Mouse (Mus musculus): ENCODE measurements around the gene Fam169b. TPM values are rescaled to one million over a fixed set of nuclear protein-coding genes. Genes with fewer than 3 reads are reported as not detected.

The Fam169b gene
- polyA plus RNA-seq, 2 experiments = 0.28 to 0.30 TPM

DNA sequence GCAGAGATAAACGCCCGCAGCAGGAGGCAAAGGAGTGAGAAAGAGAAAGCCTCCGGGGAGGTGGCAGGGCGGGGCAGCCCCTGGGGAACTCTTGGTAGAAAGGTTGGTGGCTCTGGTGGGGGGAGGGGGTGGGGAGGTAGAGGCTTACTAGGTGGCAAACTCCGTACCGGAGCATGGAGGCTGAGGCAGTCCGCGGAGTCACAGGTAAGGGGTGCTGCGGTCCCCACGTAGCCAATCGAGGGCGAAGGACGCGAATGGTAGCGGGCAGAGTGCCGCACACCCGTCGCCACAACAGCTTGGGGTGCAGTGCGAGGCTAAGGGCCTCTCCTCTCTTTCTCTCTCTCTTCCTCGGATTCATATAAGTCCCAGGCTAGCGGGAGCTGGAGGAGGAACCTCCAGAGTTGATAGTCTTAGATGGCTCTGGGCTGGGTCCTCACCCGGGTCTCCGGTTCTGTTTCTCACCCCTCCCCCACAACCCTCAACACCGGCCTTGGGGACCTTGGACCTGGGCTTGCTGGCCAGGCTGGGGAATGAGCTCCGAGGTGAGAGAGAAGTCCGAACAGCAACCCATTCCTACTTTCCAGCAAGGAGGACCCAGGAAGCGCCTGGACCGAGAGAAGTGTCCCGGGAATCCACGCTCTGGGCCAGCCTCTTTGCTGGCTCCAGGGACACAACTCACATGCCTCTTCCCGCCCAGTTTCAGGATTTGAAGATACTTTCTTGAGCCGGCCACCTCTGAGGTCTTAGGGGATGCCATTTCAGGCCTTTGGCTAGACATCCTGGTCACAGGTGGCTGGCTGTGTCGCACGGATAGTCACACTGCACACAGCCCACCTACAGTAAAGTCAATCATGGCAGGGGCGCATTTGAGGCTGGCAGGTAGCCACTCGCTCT lies 2.4 kb downstream of the Fam169b start:
- H3K27ac ChIP-seq = no peak overlapping the region
- H3K9me3 ChIP-seq (ENCODE audit: control insufficient read depth, low read length) = no peaks in the 10 kb centered on the region
- H3K9ac ChIP-seq (replicated peaks) = no peak overlapping the region
- TF ChIP-seq EP300 (IDR thresholded peaks at IDR 0.05; ENCODE audit: low read depth) = no peak
- TF ChIP-seq CTCF (IDR thresholded peaks at IDR 0.05; ENCODE audit: low read depth) = no peak
- WGBS (ENCODE audit: insufficient replicate concordance) = 14% methylated on average over 36 of the region's 36 CpGs
- peak overlapping the region; percentile 68 for H3K4me2 ChIP-seq (ENCODE audit: low read depth)
- 0 out of 4 replicates have a peak, but pooled peaks cover 0 to 2% of the 10 kb centered on the region in 2 experiments for H3K4me1 ChIP-seq (replicated peaks; ENCODE audit: control insufficient read depth in 2 of 2, insufficient read depth in 2 of 2, low read length in 1 of 2)
- peak overlapping the region; percentile 44 to 54 for H3K4me3 ChIP-seq (ENCODE audit: insufficient read depth in 1 of 2, low read depth in 2 of 2, low read length in 2 of 2)
- no peak for DNase-seq (ENCODE audit: low read depth in 3 of 3, low spot score in 3 of 3)
- no peaks in the 10 kb centered on the region for H3K36me3 ChIP-seq (replicated peaks; ENCODE audit: control insufficient read depth, insufficient read depth, low read depth)
- no peaks in the 10 kb centered on the region for H3K27me3 ChIP-seq (ENCODE audit: control insufficient read depth, insufficient read depth, low read length)
- ATAC-seq (ENCODE audit: insufficient read depth) = 0 out of 2 replicates have a peak, but pooled peaks have one; percentile 26

DNA sequence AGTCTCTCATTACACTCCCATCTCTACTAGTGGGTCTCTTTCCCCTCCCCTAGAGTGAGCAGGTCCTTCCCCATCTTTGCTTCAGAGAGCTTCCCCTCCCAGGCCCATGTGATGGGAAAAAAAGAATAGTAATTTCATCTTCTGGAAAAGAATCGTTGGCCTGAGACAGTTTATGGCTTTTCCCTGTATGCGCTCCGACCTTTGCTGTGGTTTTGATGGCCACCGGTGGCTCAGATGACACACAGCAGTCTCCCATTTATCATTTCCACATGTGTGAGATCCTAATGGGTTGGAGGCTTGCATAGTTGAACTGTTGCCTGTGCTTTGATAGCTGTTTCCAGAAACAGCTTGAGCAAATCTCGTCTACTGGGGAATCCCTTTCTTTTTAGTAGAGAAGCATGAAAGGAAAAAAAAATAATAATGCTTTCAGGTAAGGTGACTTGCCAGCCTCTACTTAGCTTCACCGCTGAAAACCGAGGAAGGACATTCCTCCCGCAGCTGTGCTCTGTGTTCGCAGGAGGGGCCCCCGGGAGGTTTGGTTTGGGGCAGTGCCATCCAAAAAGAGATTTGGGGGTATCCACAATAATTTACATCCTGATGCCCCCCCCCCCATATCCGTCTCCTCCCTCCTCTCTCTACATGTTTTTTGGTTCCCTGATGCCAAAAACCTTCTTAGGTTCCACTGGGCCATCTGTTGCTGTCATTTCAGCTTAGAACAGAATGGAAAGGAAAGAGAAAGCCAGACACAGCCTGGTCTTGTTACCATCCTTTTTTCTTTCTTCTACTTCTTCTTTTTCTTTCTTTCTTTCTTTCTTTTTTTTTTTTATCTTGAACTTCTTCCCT lies 3.6 kb downstream of the Fam169b start:
- 39% methylated on average over 11 of the region's 11 CpGs for WGBS (ENCODE audit: insufficient replicate concordance)
- no peak for TF ChIP-seq CTCF (IDR thresholded peaks at IDR 0.05; ENCODE audit: low read depth)
- TF ChIP-seq EP300 (IDR thresholded peaks at IDR 0.05; ENCODE audit: low read depth) = no peak
- H3K4me3 ChIP-seq (ENCODE audit: insufficient read depth in 1 of 2, low read depth in 2 of 2, low read length in 2 of 2) = no peak overlapping the region
- H3K9me3 ChIP-seq (ENCODE audit: control insufficient read depth, low read length) = no peaks in the 10 kb centered on the region
- no peaks in the 10 kb centered on the region for H3K36me3 ChIP-seq (replicated peaks; ENCODE audit: control insufficient read depth, insufficient read depth, low read depth)
- no peak for ATAC-seq (ENCODE audit: insufficient read depth)
- no peak overlapping the region for H3K4me2 ChIP-seq (ENCODE audit: low read depth)
- 0 out of 4 replicates have a peak, but pooled peaks cover 0 to 2% of the 10 kb centered on the region in 2 experiments for H3K4me1 ChIP-seq (replicated peaks; ENCODE audit: control insufficient read depth in 2 of 2, insufficient read depth in 2 of 2, low read length in 1 of 2)
- H3K27ac ChIP-seq = no peak overlapping the region
- H3K27me3 ChIP-seq (ENCODE audit: control insufficient read depth, insufficient read depth, low read length) = no peaks in the 10 kb centered on the region
- DNase-seq (ENCODE audit: low read depth in 3 of 3, low spot score in 3 of 3) = no peak
- no peak overlapping the region for H3K9ac ChIP-seq (replicated peaks)

DNA sequence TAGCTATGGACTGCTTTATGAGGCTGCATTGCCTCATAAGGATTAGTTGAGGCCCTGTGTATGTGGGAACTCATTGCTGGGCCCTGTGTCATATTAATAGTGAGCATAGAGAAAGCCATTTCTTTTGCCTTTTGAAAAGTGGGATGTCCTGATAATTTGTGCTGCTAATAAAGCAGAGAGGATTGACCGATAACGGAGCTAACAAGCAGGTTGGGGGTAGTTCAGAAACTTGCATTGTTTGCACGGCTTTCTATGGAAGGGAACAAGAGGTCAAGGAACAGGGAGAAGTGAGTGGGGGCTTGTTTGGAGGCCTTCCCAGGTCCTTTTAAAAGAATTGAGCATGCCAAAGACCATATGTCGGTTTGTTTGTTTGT lies 4.2 kb downstream of the Fam169b start:
- no peak overlapping the region for H3K9ac ChIP-seq (replicated peaks)
- TF ChIP-seq CTCF (IDR thresholded peaks at IDR 0.05; ENCODE audit: low read depth) (no peak), EP300 (IDR thresholded peaks at IDR 0.05; ENCODE audit: low read depth) (no peak)
- WGBS (ENCODE audit: insufficient replicate concordance) = 59% methylated on average over 4 of the region's 4 CpGs
- no peak overlapping the region for H3K27ac ChIP-seq
- no peak for DNase-seq (ENCODE audit: low read depth in 3 of 3, low spot score in 3 of 3)
- no peak overlapping the region for H3K4me2 ChIP-seq (ENCODE audit: low read depth)
- no peaks in the 10 kb centered on the region for H3K36me3 ChIP-seq (replicated peaks; ENCODE audit: control insufficient read depth, insufficient read depth, low read depth)
- peaks cover 0 to under 1% of the 10 kb centered on the region in 2 experiments; a peak in 1 of 4 replicates for H3K4me1 ChIP-seq (replicated peaks; ENCODE audit: control insufficient read depth in 2 of 2, insufficient read depth in 2 of 2, low read length in 1 of 2)
- no peaks in the 10 kb centered on the region for H3K9me3 ChIP-seq (ENCODE audit: control insufficient read depth, low read length)
- no peaks in the 10 kb centered on the region for H3K27me3 ChIP-seq (ENCODE audit: control insufficient read depth, insufficient read depth, low read length)
- no peak for ATAC-seq (ENCODE audit: insufficient read depth)
- H3K4me3 ChIP-seq (ENCODE audit: insufficient read depth in 1 of 2, low read depth in 2 of 2, low read length in 2 of 2) = no peak overlapping the region

DNA sequence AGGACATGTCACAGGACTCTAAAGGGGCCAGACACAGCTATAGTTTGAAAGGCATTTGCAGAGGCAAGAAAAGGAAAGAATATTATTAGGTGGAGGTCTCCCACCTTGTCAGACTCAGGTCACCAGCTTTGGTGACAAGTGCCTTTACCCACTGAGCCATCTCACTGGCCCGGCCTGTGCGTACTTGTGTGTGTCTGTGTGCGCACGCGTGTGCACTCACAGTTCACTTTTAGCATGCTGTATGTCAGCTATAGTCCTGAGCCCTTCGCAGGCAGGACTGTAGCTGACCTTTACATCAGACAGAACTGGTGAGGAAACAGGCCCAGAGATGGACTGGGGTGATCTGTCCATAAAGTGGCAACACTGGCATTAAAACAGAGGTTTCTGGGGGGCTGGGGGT lies 4.7 kb downstream of the Fam169b start:
- Histone ChIP-seq H3K9me3 (ENCODE audit: control insufficient read depth, low read length) (no peaks in the 10 kb centered on the region), H3K4me1 (replicated peaks; ENCODE audit: control insufficient read depth in 2 of 2, insufficient read depth in 2 of 2, low read length in 1 of 2) (peaks cover 0 to 3% of the 10 kb centered on the region in 2 experiments; a peak in 1 of 4 replicates), H3K27me3 (ENCODE audit: control insufficient read depth, insufficient read depth, low read length) (no peaks in the 10 kb centered on the region), H3K4me3 (ENCODE audit: insufficient read depth in 1 of 2, low read depth in 2 of 2, low read length in 2 of 2) (no peak overlapping the region), H3K36me3 (replicated peaks; ENCODE audit: control insufficient read depth, insufficient read depth, low read depth) (no peaks in the 10 kb centered on the region), H3K27ac (no peak overlapping the region), H3K4me2 (ENCODE audit: low read depth) (no peak overlapping the region), H3K9ac (replicated peaks) (no peak overlapping the region)
- TF ChIP-seq CTCF (IDR thresholded peaks at IDR 0.05; ENCODE audit: low read depth) (no peak), EP300 (IDR thresholded peaks at IDR 0.05; ENCODE audit: low read depth) (no peak)
- 82% methylated on average over 6 of the region's 6 CpGs for WGBS (ENCODE audit: insufficient replicate concordance)
- DNase-seq (ENCODE audit: low read depth in 3 of 3, low spot score in 3 of 3) = no peak
- no peak for ATAC-seq (ENCODE audit: insufficient read depth)

DNA sequence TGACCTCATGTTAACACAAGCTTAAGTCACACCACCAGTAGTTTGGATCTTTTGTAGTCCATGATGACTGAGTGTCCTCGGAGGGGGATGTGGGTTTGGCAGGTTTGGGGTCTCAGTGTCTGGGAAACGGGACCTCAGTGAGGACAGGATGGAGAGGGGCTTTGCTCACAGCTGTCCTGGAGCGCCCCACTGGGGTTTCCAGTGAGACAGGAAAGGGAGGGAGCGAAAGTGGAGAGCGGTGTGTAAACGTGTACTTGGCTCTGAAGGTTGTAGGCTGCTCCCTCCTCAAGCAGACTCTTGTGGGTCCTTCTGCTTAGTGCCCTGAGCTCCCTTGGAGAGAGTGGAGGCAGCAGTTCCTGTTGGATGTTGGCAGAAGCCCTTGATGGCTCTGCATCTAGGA lies 5.3 kb downstream of the Fam169b start:
- Histone ChIP-seq H3K4me3 (ENCODE audit: insufficient read depth in 1 of 2, low read depth in 2 of 2, low read length in 2 of 2) (no peak overlapping the region), H3K4me1 (replicated peaks; ENCODE audit: control insufficient read depth in 2 of 2, insufficient read depth in 2 of 2, low read length in 1 of 2) (peaks cover 0 to 3% of the 10 kb centered on the region in 2 experiments; a peak in 1 of 4 replicates), H3K27ac (no peak overlapping the region), H3K36me3 (replicated peaks; ENCODE audit: control insufficient read depth, insufficient read depth, low read depth) (no peaks in the 10 kb centered on the region), H3K27me3 (ENCODE audit: control insufficient read depth, insufficient read depth, low read length) (no peaks in the 10 kb centered on the region), H3K9me3 (ENCODE audit: control insufficient read depth, low read length) (no peaks in the 10 kb centered on the region), H3K9ac (replicated peaks) (no peak overlapping the region), H3K4me2 (ENCODE audit: low read depth) (no peak overlapping the region)
- DNase-seq (ENCODE audit: low read depth in 3 of 3, low spot score in 3 of 3) (no peak), ATAC-seq (ENCODE audit: insufficient read depth) (no peak)
- TF ChIP-seq CTCF (IDR thresholded peaks at IDR 0.05; ENCODE audit: low read depth) (no peak), EP300 (IDR thresholded peaks at IDR 0.05; ENCODE audit: low read depth) (no peak)
- 61% methylated on average over 6 of the region's 6 CpGs for WGBS (ENCODE audit: insufficient replicate concordance)
